Mouse (Mus musculus) midbrain, embryonic 14.5 days (tissue): ENCODE data around the gene Wnt1. TPM values are rescaled to one million over a fixed set of nuclear protein-coding genes. Genes with fewer than 3 reads are reported as not detected.

Source experiments
- ATAC-seq: fragments of 200-750 bp; cut with Nextera tagmentation; 2 replicates; pipeline ENCODE4 v1.8.0; 2017; ENCODE audit warnings: moderate number of reproducible peaks, moderate library complexity; ENCODE audit not compliant: low FRiP score, low TSS enrichment
- DNase-seq: peaks from one replicate; pipeline ENCODE4 v3.0.0-alpha.2; 2015
- H3K27ac ChIP-seq: fragments of 300-500 bp; sonication (generic); replicated peaks from 2 replicates; pipeline ENCODE4 v1.5.1; 2014; ENCODE audit warnings: mild to moderate bottlenecking, low read depth, low read length, moderate library complexity
- H3K27me3 ChIP-seq: fragments of 300-500 bp; sonication (generic); 2 replicates; pipeline ENCODE4 v1.6.1; 2014; ENCODE audit warnings: low read length, control low read depth, mixed read lengths; ENCODE audit not compliant: control insufficient read depth, insufficient read depth
- H3K36me3 ChIP-seq: fragments of 300-500 bp; sonication (generic); 2 replicates; pipeline ENCODE4 v1.6.1; 2014; ENCODE audit warnings: low read length, control low read depth; ENCODE audit not compliant: control insufficient read depth, insufficient read depth
- H3K4me1 ChIP-seq: fragments of 300-500 bp; sonication (generic); 2 replicates; pipeline ENCODE4 v1.6.1; 2014; ENCODE audit warnings: mild to moderate bottlenecking, antibody characterized with exemption, low read length, control low read depth; ENCODE audit not compliant: control insufficient read depth, insufficient read depth
- H3K4me2 ChIP-seq: fragments of 300-500 bp; sonication (generic); 2 replicates; pipeline ENCODE4 v1.6.1; 2014; ENCODE audit warnings: mild to moderate bottlenecking, low read length, moderate library complexity
- H3K4me3 ChIP-seq: fragments of 300-500 bp; sonication (generic); replicated peaks from 2 replicates; pipeline ENCODE4 v1.5.1; 2014; ENCODE audit warnings: low read depth, low read length
- H3K9ac ChIP-seq: fragments of 300-500 bp; sonication (generic); replicated peaks from 2 replicates; pipeline ENCODE4 v1.6.1; 2014; ENCODE audit warnings: mild to moderate bottlenecking, low read length, moderate library complexity
- H3K9me3 ChIP-seq: fragments of 300-500 bp; sonication (generic); 2 replicates; pipeline ENCODE4 v1.6.1; 2016; ENCODE audit warnings: low read length, control low read depth, mixed read lengths; ENCODE audit not compliant: control insufficient read depth
- WGBS: fragments of 180-500 bp; shearing (Covaris S2); extraction: QIAGEN DNeasy Blood & Tissue Kit; methylation state at CpG from one replicate; pipeline ENCODE4 v1.1.7; 2014; 5-methylcytosine and 5-hydroxymethylcytosine counted together
- polyA plus RNA-seq: library from polyadenylated mRNA; unstranded; fragments of >200 nt; fragmentation: Nextera tagmentation; extraction: Ambion mirVana; gene quantifications from 2 replicates; pipeline ENCODE4 v1.2.1, GENCODE M21; 2014

The Wnt1 gene
- polyA plus RNA-seq, 1 experiment from 2014 or later = 4.1 TPM

- DNase-seq = peak; percentile 8
- 0 out of 2 replicates have a peak overlapping the region, but pooled peaks have one; percentile 26 for H3K27ac ChIP-seq
- no peaks in the 10 kb centered on the region for H3K9me3 ChIP-seq
- H3K4me1 ChIP-seq = peaks cover 8% of the 10 kb centered on the region; the same call in 1 of the 2 replicates
- ATAC-seq = no peak
- no peak overlapping the region for H3K4me3 ChIP-seq
- 66% methylated on average over 12 of the region's 12 CpGs for WGBS
- H3K27me3 ChIP-seq = no peaks in the 10 kb centered on the region
- peaks cover 46% of the 10 kb centered on the region for H3K36me3 ChIP-seq
- no peak overlapping the region for H3K9ac ChIP-seq
- H3K4me2 ChIP-seq = peak overlapping the region; percentile 79
Measured at GRCm38 (mm10) chr15:98832161-98833058, 42.8 kb downstream of the Wnt1 start.

GRCm38 (mm10) chr15:98833281-98833680 lies 43.6 kb downstream of the Wnt1 start:
- H3K36me3 ChIP-seq = peaks cover 52% of the 10 kb centered on the region
- no peak overlapping the region for H3K4me3 ChIP-seq
- H3K9ac ChIP-seq = no peak overlapping the region
- H3K4me2 ChIP-seq = no peak overlapping the region
- WGBS = 87% methylated on average over 11 of the region's 11 CpGs
- no peak for DNase-seq
- no peak overlapping the region for H3K27ac ChIP-seq
- H3K9me3 ChIP-seq = no peaks in the 10 kb centered on the region
- H3K27me3 ChIP-seq = no peaks in the 10 kb centered on the region
- no peak for ATAC-seq
- peaks cover 8% of the 10 kb centered on the region; the same call in 1 of the 2 replicates for H3K4me1 ChIP-seq

- Histone ChIP-seq H3K36me3 (peaks cover 59% of the 10 kb centered on the region), H3K27me3 (no peaks in the 10 kb centered on the region), H3K9me3 (no peaks in the 10 kb centered on the region), H3K4me1 (peaks cover 8% of the 10 kb centered on the region; the same call in 1 of the 2 replicates), H3K4me2 (no peak overlapping the region), H3K27ac (no peak overlapping the region), H3K4me3 (no peak overlapping the region), H3K9ac (no peak overlapping the region)
- DNase-seq (no peak), ATAC-seq (no peak)
- WGBS = 85% methylated on average over 13 of the region's 13 CpGs
Measured at GRCm38 (mm10) chr15:98834059-98834458, 44.4 kb downstream of the Wnt1 start.

- 93% methylated on average over 14 of the region's 14 CpGs for WGBS
Measured at GRCm38 (mm10) chr15:98835291-98835690, 45.6 kb downstream of the Wnt1 start.

GRCm38 (mm10) chr15:98837006-98837742 lies 47.5 kb downstream of the Wnt1 start:
- Histone ChIP-seq H3K4me3 (no peak overlapping the region), H3K4me1 (no peaks in the 10 kb centered on the region), H3K36me3 (peaks cover 91% of the 10 kb centered on the region), H3K4me2 (no peak overlapping the region), H3K27me3 (no peaks in the 10 kb centered on the region), H3K9me3 (no peaks in the 10 kb centered on the region), H3K9ac (no peak overlapping the region), H3K27ac (no peak overlapping the region)
- WGBS = 95% methylated on average over 21 of the region's 21 CpGs
- ATAC-seq (no peak), DNase-seq (no peak)

More at GRCm38 (mm10) chr15:98835291-98835690, 45.6 kb downstream of the Wnt1 start:
- Histone ChIP-seq H3K27me3 (no peaks in the 10 kb centered on the region), H3K4me3 (no peak overlapping the region), H3K36me3 (peaks cover 72% of the 10 kb centered on the region), H3K4me2 (no peak overlapping the region), H3K9me3 (no peaks in the 10 kb centered on the region), H3K27ac (no peak overlapping the region), H3K9ac (no peak overlapping the region), H3K4me1 (peaks cover under 1% of the 10 kb centered on the region; the same call in 1 of the 2 replicates)
- ATAC-seq (no peak), DNase-seq (no peak)

GRCm38 (mm10) chr15:98837743-98838103 lies 48.1 kb downstream of the Wnt1 start:
- Histone ChIP-seq H3K4me2 (no peak overlapping the region), H3K9ac (no peak overlapping the region), H3K36me3 (peaks cover 96% of the 10 kb centered on the region), H3K9me3 (no peaks in the 10 kb centered on the region), H3K4me3 (no peak overlapping the region), H3K27ac (no peak overlapping the region), H3K27me3 (no peaks in the 10 kb centered on the region), H3K4me1 (no peaks in the 10 kb centered on the region)
- ATAC-seq (no peak), DNase-seq (no peak)
- 80% methylated on average over 4 of the region's 4 CpGs for WGBS

GRCm38 (mm10) chr15:98839161-98839560 lies 49.5 kb downstream of the Wnt1 start:
- no peaks in the 10 kb centered on the region for H3K4me1 ChIP-seq
- H3K9ac ChIP-seq = no peak overlapping the region
- H3K4me2 ChIP-seq = no peak overlapping the region
- WGBS = 93% methylated on average over 14 of the region's 14 CpGs
- ATAC-seq = no peak
- peaks cover 99% of the 10 kb centered on the region for H3K36me3 ChIP-seq
- no peak overlapping the region for H3K4me3 ChIP-seq
- no peak overlapping the region for H3K27ac ChIP-seq
- no peaks in the 10 kb centered on the region for H3K9me3 ChIP-seq
- H3K27me3 ChIP-seq = no peaks in the 10 kb centered on the region
- DNase-seq = no peak

GRCm38 (mm10) chr15:98839671-98840585 lies 50.3 kb downstream of the Wnt1 start:
- H3K4me1 ChIP-seq = no peaks in the 10 kb centered on the region

More at GRCm38 (mm10) chr15:98839671-98840585, 50.3 kb downstream of the Wnt1 start:
- 95% methylated on average over 30 of the region's 30 CpGs for WGBS
- ATAC-seq = no peak
- Histone ChIP-seq H3K36me3 (peaks cover 99% of the 10 kb centered on the region), H3K27me3 (no peaks in the 10 kb centered on the region), H3K9ac (no peak overlapping the region), H3K27ac (no peak overlapping the region), H3K4me2 (no peak overlapping the region), H3K9me3 (no peaks in the 10 kb centered on the region), H3K4me3 (no peak overlapping the region)
- no peak for DNase-seq
